Mouse (Mus musculus): Measurements from ENCODE around the gene Otulin. TPM values are rescaled to one million over a fixed set of nuclear protein-coding genes. Genes with fewer than 3 reads are reported as not detected.
A peak's percentile ranks its signal among the peaks of the same experiment; 100 is the strongest.

Gene Otulin
- total and polyA plus RNA-seq, 3 experiments: 33.8 to 40.3 (median 37.4) TPM

- ATAC-seq (ENCODE audit: extremely low read depth, insufficient number of reproducible peaks, low FRiP score, poor library complexity, severe bottlenecking): no peak
- Histone ChIP-seq H3K4me1 (ENCODE audit: insufficient read depth, low read depth, low read length) (peaks cover 30% of the 10 kb centered on the region), H3K4me3 (ENCODE audit: low read depth, low read length) (no peak overlapping the region), H3K36me3 (replicated peaks) (peaks cover 64% of the 10 kb centered on the region), H3K27me3 (ENCODE audit: insufficient read depth, low read length) (no peaks in the 10 kb centered on the region), H3K9me3 (replicated peaks) (no peaks in the 10 kb centered on the region)
- no peak for TF ChIP-seq POLR2AphosphoS5 (IDR thresholded peaks at IDR 0.05; ENCODE audit: insufficient replicate concordance, low read depth, low read length)
- no peak for TF ChIP-seq CTCF (IDR thresholded peaks at IDR 0.05; ENCODE audit: low read depth, low read length)
- TF ChIP-seq GATA2 (IDR thresholded peaks at IDR 0.05; ENCODE audit: borderline replicate concordance, low read depth, low read length): no peak
- no peak for TF ChIP-seq TAL1 (conservative IDR thresholded peaks at IDR 0.05; ENCODE audit: low read depth, low read length)
- no peak for TF ChIP-seq GATA1 (IDR thresholded peaks at IDR 0.05; ENCODE audit: borderline replicate concordance, low read length)
- peak; percentile 17 for DNase-seq (ENCODE audit: low spot score)
Observed at GRCm38 (mm10) chr15:27533036-27533435, 97.5 kb downstream of the Otulin start.

DNA sequence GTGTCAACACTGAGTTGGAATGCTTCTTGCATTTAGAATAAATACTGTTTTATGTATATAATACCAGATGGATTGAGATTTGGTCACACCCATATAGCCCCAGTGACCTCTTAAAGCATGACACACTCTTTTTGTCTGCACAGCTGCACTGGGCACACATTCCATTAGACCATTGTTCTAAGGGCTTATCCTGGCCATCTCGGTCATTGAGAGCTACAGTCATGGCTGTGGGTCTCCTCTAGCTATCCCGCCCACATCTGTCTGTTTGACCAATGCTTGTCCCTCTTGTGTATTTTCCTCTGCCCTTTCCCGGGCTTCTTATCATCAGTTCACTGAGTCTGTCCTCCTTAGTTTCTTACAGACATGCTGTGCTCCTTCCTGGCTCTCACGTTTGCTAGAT is 100.5 kb downstream of the Otulin start:
- Histone ChIP-seq H3K4me3 (ENCODE audit: low read depth, low read length) (no peak overlapping the region), H3K9me3 (replicated peaks) (no peaks in the 10 kb centered on the region), H3K27me3 (ENCODE audit: insufficient read depth, low read length) (no peaks in the 10 kb centered on the region), H3K4me1 (ENCODE audit: insufficient read depth, low read depth, low read length) (peaks cover 46% of the 10 kb centered on the region), H3K36me3 (replicated peaks) (peaks cover 64% of the 10 kb centered on the region)
- TF ChIP-seq TAL1 (conservative IDR thresholded peaks at IDR 0.05; ENCODE audit: low read depth, low read length) (no peak), GATA2 (IDR thresholded peaks at IDR 0.05; ENCODE audit: borderline replicate concordance, low read depth, low read length) (no peak), CTCF (IDR thresholded peaks at IDR 0.05; ENCODE audit: low read depth, low read length) (no peak), POLR2AphosphoS5 (IDR thresholded peaks at IDR 0.05; ENCODE audit: insufficient replicate concordance, low read depth, low read length) (no peak), GATA1 (IDR thresholded peaks at IDR 0.05; ENCODE audit: borderline replicate concordance, low read length) (no peak)
- ATAC-seq (ENCODE audit: extremely low read depth, insufficient number of reproducible peaks, low FRiP score, poor library complexity, severe bottlenecking) (no peak), DNase-seq (ENCODE audit: low spot score) (no peak)

GRCm38 (mm10) chr15:27528896-27529295 is 101.6 kb downstream of the Otulin start:
- Histone ChIP-seq H3K4me3 (ENCODE audit: low read depth, low read length) (no peak overlapping the region), H3K9me3 (replicated peaks) (no peaks in the 10 kb centered on the region), H3K27me3 (ENCODE audit: insufficient read depth, low read length) (no peaks in the 10 kb centered on the region), H3K4me1 (ENCODE audit: insufficient read depth, low read depth, low read length) (peaks cover 57% of the 10 kb centered on the region), H3K36me3 (replicated peaks) (peaks cover 64% of the 10 kb centered on the region)
- TF ChIP-seq GATA2 (IDR thresholded peaks at IDR 0.05; ENCODE audit: borderline replicate concordance, low read depth, low read length) (no peak), GATA1 (IDR thresholded peaks at IDR 0.05; ENCODE audit: borderline replicate concordance, low read length) (no peak), POLR2AphosphoS5 (IDR thresholded peaks at IDR 0.05; ENCODE audit: insufficient replicate concordance, low read depth, low read length) (no peak), CTCF (IDR thresholded peaks at IDR 0.05; ENCODE audit: low read depth, low read length) (no peak), TAL1 (conservative IDR thresholded peaks at IDR 0.05; ENCODE audit: low read depth, low read length) (no peak)
- no peak for DNase-seq (ENCODE audit: low spot score)
- no peak for ATAC-seq (ENCODE audit: extremely low read depth, insufficient number of reproducible peaks, low FRiP score, poor library complexity, severe bottlenecking)

- peaks cover 61% of the 10 kb centered on the region for H3K36me3 ChIP-seq (replicated peaks)
- DNase-seq (ENCODE audit: low spot score) (no peak), ATAC-seq (ENCODE audit: extremely low read depth, insufficient number of reproducible peaks, low FRiP score, poor library complexity, severe bottlenecking) (no peak; the same call in 1 of the 2 replicates)
- no peak overlapping the region for H3K4me3 ChIP-seq (ENCODE audit: low read depth, low read length)
- H3K9me3 ChIP-seq (replicated peaks): no peaks in the 10 kb centered on the region
- H3K27me3 ChIP-seq (ENCODE audit: insufficient read depth, low read length): no peaks in the 10 kb centered on the region
- no peak for TF ChIP-seq TAL1 (conservative IDR thresholded peaks at IDR 0.05; ENCODE audit: low read depth, low read length)
- no peak for TF ChIP-seq GATA2 (IDR thresholded peaks at IDR 0.05; ENCODE audit: borderline replicate concordance, low read depth, low read length)
- H3K4me1 ChIP-seq (ENCODE audit: insufficient read depth, low read depth, low read length): peaks cover 63% of the 10 kb centered on the region
Observed at GRCm38 (mm10) chr15:27525233-27526005, 105.1 kb downstream of the Otulin start.

DNA sequence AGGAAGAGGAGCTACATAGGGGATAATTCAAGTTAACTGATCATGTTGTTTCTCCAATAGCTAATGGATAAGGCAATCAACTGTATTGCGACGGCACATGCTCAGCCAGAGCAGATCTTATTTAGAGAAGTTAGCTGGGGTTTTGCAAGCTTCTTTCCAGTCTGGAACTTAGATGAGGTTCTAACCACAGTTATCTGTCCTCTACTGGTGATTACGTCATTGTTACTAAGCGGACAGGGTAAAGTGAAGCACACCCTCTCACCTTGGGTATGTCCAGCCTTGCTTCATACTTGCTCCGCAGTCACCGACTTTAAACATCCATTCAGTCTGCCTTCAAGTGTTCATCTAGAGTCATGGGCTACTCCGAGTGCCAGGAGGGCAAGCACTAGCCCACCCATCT is 110.6 kb downstream of the Otulin start:
- H3K27me3 ChIP-seq (ENCODE audit: insufficient read depth, low read length): no peaks in the 10 kb centered on the region
- H3K9me3 ChIP-seq (replicated peaks): no peaks in the 10 kb centered on the region
- H3K36me3 ChIP-seq (replicated peaks): peaks cover 66% of the 10 kb centered on the region
- ATAC-seq (ENCODE audit: extremely low read depth, insufficient number of reproducible peaks, low FRiP score, poor library complexity, severe bottlenecking): no peak
- no peak for TF ChIP-seq CTCF (IDR thresholded peaks at IDR 0.05; ENCODE audit: low read depth, low read length)
- H3K4me1 ChIP-seq (ENCODE audit: insufficient read depth, low read depth, low read length): peaks cover 58% of the 10 kb centered on the region
- H3K4me3 ChIP-seq (ENCODE audit: low read depth, low read length): no peak overlapping the region
- no peak for DNase-seq (ENCODE audit: low spot score)

- H3K36me3 ChIP-seq (replicated peaks): peaks cover 76% of the 10 kb centered on the region
- no peaks in the 10 kb centered on the region for H3K27me3 ChIP-seq (ENCODE audit: insufficient read depth, low read length)
- H3K4me1 ChIP-seq (ENCODE audit: insufficient read depth, low read depth, low read length): peaks cover 49% of the 10 kb centered on the region
- ATAC-seq (ENCODE audit: extremely low read depth, insufficient number of reproducible peaks, low FRiP score, poor library complexity, severe bottlenecking) (no peak), DNase-seq (ENCODE audit: low spot score) (no peak)
- no peaks in the 10 kb centered on the region for H3K9me3 ChIP-seq (replicated peaks)
- H3K4me3 ChIP-seq (ENCODE audit: low read depth, low read length): no peak overlapping the region
- no peak for TF ChIP-seq CTCF (IDR thresholded peaks at IDR 0.05; ENCODE audit: low read depth, low read length)
Observed at GRCm38 (mm10) chr15:27518026-27518425, 112.5 kb downstream of the Otulin start.

GRCm38 (mm10) chr15:27516927-27517326 is 113.6 kb downstream of the Otulin start:
- H3K9me3 ChIP-seq (replicated peaks): no peaks in the 10 kb centered on the region
- no peak overlapping the region for H3K4me3 ChIP-seq (ENCODE audit: low read depth, low read length)
- ATAC-seq (ENCODE audit: extremely low read depth, insufficient number of reproducible peaks, low FRiP score, poor library complexity, severe bottlenecking) (no peak), DNase-seq (ENCODE audit: low spot score) (no peak)
- H3K36me3 ChIP-seq (replicated peaks): peaks cover 71% of the 10 kb centered on the region
- no peaks in the 10 kb centered on the region for H3K27me3 ChIP-seq (ENCODE audit: insufficient read depth, low read length)
- peaks cover 38% of the 10 kb centered on the region for H3K4me1 ChIP-seq (ENCODE audit: insufficient read depth, low read depth, low read length)
- TF ChIP-seq GATA2 (IDR thresholded peaks at IDR 0.05; ENCODE audit: borderline replicate concordance, low read depth, low read length) (no peak), POLR2AphosphoS5 (IDR thresholded peaks at IDR 0.05; ENCODE audit: insufficient replicate concordance, low read depth, low read length) (no peak), CTCF (IDR thresholded peaks at IDR 0.05; ENCODE audit: low read depth, low read length) (no peak), GATA1 (IDR thresholded peaks at IDR 0.05; ENCODE audit: borderline replicate concordance, low read length) (no peak), TAL1 (conservative IDR thresholded peaks at IDR 0.05; ENCODE audit: low read depth, low read length) (no peak)

Measured in G1E (cell line).